Comparison of ENCODE assay signal across 11 mouse cellular contexts in genomic region chr5:38097501-38098093, GRCm38 (mm10). TPM values are rescaled to one million over a fixed set of nuclear protein-coding genes. Genes with fewer than 3 reads are reported as not detected.
DNase-seq lines count a peak whose midpoint lies in the region; ATAC-seq and TF ChIP-seq lines count a peak whose summit lies in the region.
"Had no signal": no experiment of that assay in that cellular context is flagged by ENCODE, and none has a peak within 500 bp of the region (broad histone marks: within the 10 kb centered on the region; RNA-seq: fewer than 3 reads in every experiment).

No protein-coding gene starts in this region.

- 0 out of 2 replicates have a peak, but pooled peaks have one; percentile 54 for ATAC-seq in cerebellum, adult (ENCODE audit: insufficient number of reproducible peaks, low FRiP score, low TSS enrichment)
- ATAC-seq in hindbrain, postnatal 0 days = peak; percentile 61; the same call in 1 of the 2 replicates
- ATAC-seq in neural tube, embryonic 14.5 days (ENCODE audit: low read depth) = peak; percentile 28; the same call in 1 of the 2 replicates
- no peak; the same call in 1 of the 2 replicates for ATAC-seq in neural tube, embryonic 15.5 days (ENCODE audit: low FRiP score)
- ATAC-seq: activated CD4-positive, CD25-positive, alpha-beta regulatory T cell, adult 4 months had no signal

- no peak for DNase-seq in cerebellum, adult 9-11 months
- peak; percentile 78 for DNase-seq in hindbrain, postnatal 0 days (ENCODE audit: low spot score)
- DNase-seq in hindbrain, embryonic 10.5 days (ENCODE audit: low spot score) = no peak
- peak; percentile 6 for DNase-seq in splenic B cell, adult 2 months (ENCODE audit: low read depth, low spot score)
- no peak for DNase-seq in heart, postnatal 25 days (ENCODE audit: low spot score)
- DNase-seq: gastrocnemius, postnatal 10 days had no signal

- no peaks in the 10 kb centered on the region for H3K27me3 ChIP-seq in hindbrain, postnatal 0 days (ENCODE audit: insufficient read depth, low read length)
- no peaks in the 10 kb centered on the region for H3K27me3 ChIP-seq in hindbrain, embryonic 10.5 days (ENCODE audit: insufficient read depth, poor library complexity, severe bottlenecking)
- H3K27me3 ChIP-seq in neural tube, embryonic 14.5 days (ENCODE audit: control insufficient read depth, insufficient read depth, low read length) = no peaks in the 10 kb centered on the region
- no peaks in the 10 kb centered on the region for H3K27me3 ChIP-seq in neural tube, embryonic 15.5 days (replicated peaks)
- H3K27me3 ChIP-seq in splenic B cell, adult 2 months (ENCODE audit: control insufficient read depth, insufficient read depth, low read length, poor library complexity, severe bottlenecking) = no peaks in the 10 kb centered on the region
- H3K27me3 ChIP-seq: hindbrain, embryonic 15.5 days had no signal

- no peak overlapping the region for H3K4me2 ChIP-seq in hindbrain, postnatal 0 days (ENCODE audit: low read depth, low read length)
- H3K4me2 ChIP-seq in neural tube, embryonic 14.5 days (ENCODE audit: low read depth, low read length) = no peak overlapping the region
- no peak overlapping the region for H3K4me2 ChIP-seq in neural tube, embryonic 15.5 days
- H3K4me2 ChIP-seq: hindbrain, embryonic 15.5 days had no signal

- TF ChIP-seq CTCF in hindbrain, postnatal 0 days (IDR thresholded peaks at IDR 0.05; ENCODE audit: low read depth) = peak; percentile 64

- no peaks in the 10 kb centered on the region for H3K4me1 ChIP-seq in hindbrain, postnatal 0 days (ENCODE audit: insufficient read depth, low read length)
- no peaks in the 10 kb centered on the region for H3K4me1 ChIP-seq in hindbrain, embryonic 10.5 days (replicated peaks)
- 0 out of 2 replicates have a peak, but pooled peaks cover 4% of the 10 kb centered on the region for H3K4me1 ChIP-seq in neural tube, embryonic 14.5 days (ENCODE audit: control insufficient read depth, insufficient read depth, low read length)
- peaks cover 3% of the 10 kb centered on the region; the same call in 1 of the 2 replicates for H3K4me1 ChIP-seq in neural tube, embryonic 15.5 days

- WGBS in hindbrain, postnatal 0 days = 69% methylated on average over 4 of the region's 4 CpGs
- WGBS in hindbrain, embryonic 10.5 days = 78% methylated on average over 4 of the region's 4 CpGs
- WGBS in neural tube, embryonic 14.5 days = 80% methylated on average over 4 of the region's 4 CpGs
- WGBS in neural tube, embryonic 15.5 days = 77% methylated on average over 4 of the region's 4 CpGs

- intact Hi-C loops in heart, postnatal 25 days (cut with DNase I) = loop anchor here (2.0 to 10.0 kb wide), 2 partner anchors 99 to 803 kb away; no protein-coding TSS in a partner anchor

- H3K9ac ChIP-seq in hindbrain, postnatal 0 days (replicated peaks; ENCODE audit: low read length) = no peak overlapping the region
- no peak overlapping the region for H3K9ac ChIP-seq in neural tube, embryonic 14.5 days (replicated peaks; ENCODE audit: low read depth, low read length)
- no peak overlapping the region for H3K9ac ChIP-seq in neural tube, embryonic 15.5 days (replicated peaks)
- H3K9ac ChIP-seq: hindbrain, embryonic 15.5 days had no signal

- H3K9me3 ChIP-seq in hindbrain, postnatal 0 days (ENCODE audit: low read length) = no peaks in the 10 kb centered on the region
- no peaks in the 10 kb centered on the region for H3K9me3 ChIP-seq in hindbrain, embryonic 10.5 days
- no peaks in the 10 kb centered on the region for H3K9me3 ChIP-seq in neural tube, embryonic 14.5 days (ENCODE audit: control insufficient read depth, low read length)
- no peaks in the 10 kb centered on the region for H3K9me3 ChIP-seq in neural tube, embryonic 15.5 days (replicated peaks)
- H3K9me3 ChIP-seq: hindbrain, embryonic 15.5 days had no signal

- H3K27ac ChIP-seq in hindbrain, postnatal 0 days = no peak overlapping the region
- no peak overlapping the region for H3K27ac ChIP-seq in hindbrain, embryonic 10.5 days
- H3K27ac ChIP-seq in neural tube, embryonic 14.5 days (ENCODE audit: low read depth, low read length) = no peak overlapping the region
- H3K27ac ChIP-seq in neural tube, embryonic 15.5 days (replicated peaks) = no peak overlapping the region
- H3K27ac ChIP-seq: hindbrain, embryonic 15.5 days had no signal

- no peaks in the 10 kb centered on the region for H3K36me3 ChIP-seq in hindbrain, postnatal 0 days (ENCODE audit: insufficient read depth, low read length)
- no peaks in the 10 kb centered on the region for H3K36me3 ChIP-seq in hindbrain, embryonic 10.5 days
- no peaks in the 10 kb centered on the region for H3K36me3 ChIP-seq in neural tube, embryonic 14.5 days (ENCODE audit: control insufficient read depth, insufficient read depth, low read length)
- H3K36me3 ChIP-seq in neural tube, embryonic 15.5 days = no peaks in the 10 kb centered on the region
- no peaks in the 10 kb centered on the region for H3K36me3 ChIP-seq in splenic B cell, adult 2 months (ENCODE audit: control insufficient read depth, insufficient read depth, low read length, poor library complexity, severe bottlenecking)
- H3K36me3 ChIP-seq: hindbrain, embryonic 15.5 days had no signal

- no peak overlapping the region for H3K4me3 ChIP-seq in hindbrain, postnatal 0 days (ENCODE audit: low read length)
- no peak overlapping the region for H3K4me3 ChIP-seq in hindbrain, embryonic 10.5 days
- no peak overlapping the region for H3K4me3 ChIP-seq in neural tube, embryonic 14.5 days (ENCODE audit: low read depth, low read length)
- no peak overlapping the region for H3K4me3 ChIP-seq in neural tube, embryonic 15.5 days (replicated peaks)
- H3K4me3 ChIP-seq: hindbrain, embryonic 15.5 days had no signal

RNA-seq across cellular contexts. Expression of gene Stx18, which starts 59.1 kb away (rescaled TPM):
- total RNA-seq in hindbrain, postnatal 0 days (2014; rRNA removed) = 15.6 and 25.2 TPM in 2 replicates
- 31.8 and 32.8 TPM in 2 replicates for polyA plus RNA-seq in hindbrain, postnatal 0 days (2015; fragmentation: Nextera tagmentation; extraction: Ambion mirVana)
- polyA plus RNA-seq in hindbrain, embryonic 10.5 days (2016; fragmentation: Nextera tagmentation; extraction: Ambion mirVana) = 52.0 and 52.7 TPM in 2 replicates
- 38.7 and 40.6 TPM in 2 replicates for polyA plus RNA-seq in neural tube, embryonic 14.5 days (2014; fragmentation: Nextera tagmentation; extraction: Ambion mirVana)
- polyA plus RNA-seq in neural tube, embryonic 15.5 days (2015; fragmentation: Nextera tagmentation; extraction: Ambion mirVana) = 35.0 and 37.1 TPM in 2 replicates
- total RNA-seq in heart, postnatal 25 days (2021) = 10 to 100 TPM; 15.0 to 16.4 TPM

Comparison
In these comparisons a context has a peak if more than half of its experiments do, and no peak if none do; other contexts are left out.
1. DNase-seq: peak in hindbrain, postnatal 0 days (single experiment) and splenic B cell, adult 2 months (single experiment); none in cerebellum, adult 9-11 months (single experiment), hindbrain, embryonic 10.5 days (single experiment) and heart, postnatal 25 days (single experiment).